Mouse (Mus musculus): ENCODE results near the gene Agxt. TPM values are rescaled to one million over a fixed set of nuclear protein-coding genes. Genes with fewer than 3 reads are reported as not detected.

Agxt gene
- total and polyA plus RNA-seq, 2 experiments from 2014 or later: 0.12 TPM; not detected in 1

GRCm38 (mm10) chr1:93130242-93130983, 4.6 kb upstream of the Agxt start:
- DNase-seq (ENCODE audit: low spot score): no peak
- Histone ChIP-seq H3K4me2 (ENCODE audit: low read depth, low read length) (no peak overlapping the region), H3K27ac (ENCODE audit: low read depth) (no peak overlapping the region), H3K4me3 (ENCODE audit: low read depth, low read length) (no peak overlapping the region), H3K27me3 (ENCODE audit: control insufficient read depth, insufficient read depth, low read length) (peaks cover 6% of the 10 kb centered on the region), H3K9me3 (replicated peaks; ENCODE audit: control insufficient read depth, low read length) (no peaks in the 10 kb centered on the region), H3K4me1 (ENCODE audit: control insufficient read depth, insufficient read depth) (no peaks in the 10 kb centered on the region), H3K36me3 (replicated peaks; ENCODE audit: control insufficient read depth, insufficient read depth, low read length) (no peaks in the 10 kb centered on the region), H3K9ac (replicated peaks; ENCODE audit: low read depth, low read length) (no peak overlapping the region)
- WGBS: 69% methylated on average over 10 of the region's 10 CpGs
- TF ChIP-seq EP300 (IDR thresholded peaks at IDR 0.05; ENCODE audit: low read depth): no peak
- ATAC-seq (ENCODE audit: insufficient read depth, low read depth): no peak

- Histone ChIP-seq H3K9me3 (replicated peaks; ENCODE audit: control insufficient read depth, low read length) (no peaks in the 10 kb centered on the region), H3K4me2 (ENCODE audit: low read depth, low read length) (no peak overlapping the region), H3K9ac (replicated peaks; ENCODE audit: low read depth, low read length) (no peak overlapping the region), H3K4me3 (ENCODE audit: low read depth, low read length) (no peak overlapping the region), H3K36me3 (replicated peaks; ENCODE audit: control insufficient read depth, insufficient read depth, low read length) (no peaks in the 10 kb centered on the region), H3K4me1 (ENCODE audit: control insufficient read depth, insufficient read depth) (no peaks in the 10 kb centered on the region), H3K27me3 (ENCODE audit: control insufficient read depth, insufficient read depth, low read length) (peaks cover 6% of the 10 kb centered on the region), H3K27ac (ENCODE audit: low read depth) (no peak overlapping the region)
- 52% methylated on average over 8 of the region's 8 CpGs for WGBS
- ATAC-seq (ENCODE audit: insufficient read depth, low read depth) (no peak), DNase-seq (ENCODE audit: low spot score) (no peak)
- TF ChIP-seq CTCF (IDR thresholded peaks at IDR 0.05; ENCODE audit: low read depth) (no peak), EP300 (IDR thresholded peaks at IDR 0.05; ENCODE audit: low read depth) (no peak)
These were observed 2.4 kb upstream of the Agxt start for GRCm38 (mm10) chr1:93132676-93133075.

GRCm38 (mm10) chr1:93138534-93138933, 3.5 kb downstream of the Agxt start:
- ATAC-seq (ENCODE audit: insufficient read depth, low read depth) (no peak), DNase-seq (ENCODE audit: low spot score) (no peak)
- Histone ChIP-seq H3K9ac (replicated peaks; ENCODE audit: low read depth, low read length) (no peak overlapping the region), H3K36me3 (replicated peaks; ENCODE audit: control insufficient read depth, insufficient read depth, low read length) (no peaks in the 10 kb centered on the region), H3K27ac (ENCODE audit: low read depth) (no peak overlapping the region), H3K27me3 (ENCODE audit: control insufficient read depth, insufficient read depth, low read length) (peaks cover 31% of the 10 kb centered on the region), H3K9me3 (replicated peaks; ENCODE audit: control insufficient read depth, low read length) (no peaks in the 10 kb centered on the region), H3K4me3 (ENCODE audit: low read depth, low read length) (no peak overlapping the region), H3K4me2 (ENCODE audit: low read depth, low read length) (no peak overlapping the region), H3K4me1 (ENCODE audit: control insufficient read depth, insufficient read depth) (0 out of 2 replicates have a peak, but pooled peaks cover 2% of the 10 kb centered on the region)
- 47% methylated on average over 6 of the region's 6 CpGs for WGBS
- TF ChIP-seq EP300 (IDR thresholded peaks at IDR 0.05; ENCODE audit: low read depth) (no peak), CTCF (IDR thresholded peaks at IDR 0.05; ENCODE audit: low read depth) (no peak)

- H3K4me2 ChIP-seq (ENCODE audit: low read depth, low read length): no peak overlapping the region
- H3K9ac ChIP-seq (replicated peaks; ENCODE audit: low read depth, low read length): no peak overlapping the region
- no peaks in the 10 kb centered on the region for H3K9me3 ChIP-seq (replicated peaks; ENCODE audit: control insufficient read depth, low read length)
- peaks cover 33% of the 10 kb centered on the region for H3K27me3 ChIP-seq (ENCODE audit: control insufficient read depth, insufficient read depth, low read length)
- 0 out of 2 replicates have a peak, but pooled peaks cover 9% of the 10 kb centered on the region for H3K4me1 ChIP-seq (ENCODE audit: control insufficient read depth, insufficient read depth)
- no peak overlapping the region for H3K27ac ChIP-seq (ENCODE audit: low read depth)
- ATAC-seq (ENCODE audit: insufficient read depth, low read depth) (peak; percentile 20; the same call in 1 of the 2 replicates), DNase-seq (ENCODE audit: low spot score) (no peak)
- no peaks in the 10 kb centered on the region for H3K36me3 ChIP-seq (replicated peaks; ENCODE audit: control insufficient read depth, insufficient read depth, low read length)
- WGBS: 53% methylated on average over 7 of the region's 7 CpGs
- H3K4me3 ChIP-seq (ENCODE audit: low read depth, low read length): no peak overlapping the region
- TF ChIP-seq CTCF (IDR thresholded peaks at IDR 0.05; ENCODE audit: low read depth) (no peak), EP300 (IDR thresholded peaks at IDR 0.05; ENCODE audit: low read depth) (no peak)
These were observed 4.7 kb downstream of the Agxt start for GRCm38 (mm10) chr1:93139713-93140112.

GRCm38 (mm10) chr1:93142871-93143270, 7.8 kb downstream of the Agxt start:
- Histone ChIP-seq H3K4me1 (ENCODE audit: control insufficient read depth, insufficient read depth) (0 out of 2 replicates have a peak, but pooled peaks cover 9% of the 10 kb centered on the region), H3K9me3 (replicated peaks; ENCODE audit: control insufficient read depth, low read length) (no peaks in the 10 kb centered on the region), H3K4me2 (ENCODE audit: low read depth, low read length) (no peak overlapping the region), H3K9ac (replicated peaks; ENCODE audit: low read depth, low read length) (no peak overlapping the region), H3K36me3 (replicated peaks; ENCODE audit: control insufficient read depth, insufficient read depth, low read length) (no peaks in the 10 kb centered on the region), H3K27ac (ENCODE audit: low read depth) (no peak overlapping the region), H3K4me3 (ENCODE audit: low read depth, low read length) (no peak overlapping the region), H3K27me3 (ENCODE audit: control insufficient read depth, insufficient read depth, low read length) (peaks cover 50% of the 10 kb centered on the region)
- DNase-seq (ENCODE audit: low spot score): no peak
- ATAC-seq (ENCODE audit: insufficient read depth, low read depth): no peak
- TF ChIP-seq CTCF (IDR thresholded peaks at IDR 0.05; ENCODE audit: low read depth) (no peak), EP300 (IDR thresholded peaks at IDR 0.05; ENCODE audit: low read depth) (no peak)
- WGBS: 78% methylated on average over 1 of the region's 1 CpGs

GRCm38 (mm10) chr1:93144176-93144575, 9.1 kb downstream of the Agxt start:
- Histone ChIP-seq H3K9me3 (replicated peaks; ENCODE audit: control insufficient read depth, low read length) (no peaks in the 10 kb centered on the region), H3K4me2 (ENCODE audit: low read depth, low read length) (no peak overlapping the region), H3K4me1 (ENCODE audit: control insufficient read depth, insufficient read depth) (0 out of 2 replicates have a peak, but pooled peaks cover 9% of the 10 kb centered on the region), H3K4me3 (ENCODE audit: low read depth, low read length) (no peak overlapping the region), H3K27me3 (ENCODE audit: control insufficient read depth, insufficient read depth, low read length) (peaks cover 53% of the 10 kb centered on the region), H3K9ac (replicated peaks; ENCODE audit: low read depth, low read length) (no peak overlapping the region), H3K27ac (ENCODE audit: low read depth) (no peak overlapping the region), H3K36me3 (replicated peaks; ENCODE audit: control insufficient read depth, insufficient read depth, low read length) (no peaks in the 10 kb centered on the region)
- WGBS: 44% methylated on average over 9 of the region's 9 CpGs
- TF ChIP-seq EP300 (IDR thresholded peaks at IDR 0.05; ENCODE audit: low read depth): no peak
- ATAC-seq (ENCODE audit: insufficient read depth, low read depth) (peak; percentile 70), DNase-seq (ENCODE audit: low spot score) (peak; percentile 55)
